Mouse (Mus musculus) heart, postnatal 25 days (tissue): ENCODE data around the gene Kbtbd13. TPM values are rescaled to one million over a fixed set of nuclear protein-coding genes. Genes with fewer than 3 reads are reported as not detected.

Source experiments
- DNase-seq: peaks from one replicate; pipeline ENCODE4 v3.0.0; 2022; ENCODE audit warnings: low spot score
- intact Hi-C: fragments of 180-260 bp; cut with DNase I; formaldehyde crosslinking; loops from one replicate; pipeline ENCODE4 v1.15.1; 2025
- total RNA-seq, 2 experiments: library from RNA; stranded (reverse); gene quantifications; 2 replicates each; pipeline ENCODE4 v1.2.3; 2021

The Kbtbd13 gene
- total RNA-seq, 2 experiments from 2014 or later: 2.6 to 3.1 TPM

DNA sequence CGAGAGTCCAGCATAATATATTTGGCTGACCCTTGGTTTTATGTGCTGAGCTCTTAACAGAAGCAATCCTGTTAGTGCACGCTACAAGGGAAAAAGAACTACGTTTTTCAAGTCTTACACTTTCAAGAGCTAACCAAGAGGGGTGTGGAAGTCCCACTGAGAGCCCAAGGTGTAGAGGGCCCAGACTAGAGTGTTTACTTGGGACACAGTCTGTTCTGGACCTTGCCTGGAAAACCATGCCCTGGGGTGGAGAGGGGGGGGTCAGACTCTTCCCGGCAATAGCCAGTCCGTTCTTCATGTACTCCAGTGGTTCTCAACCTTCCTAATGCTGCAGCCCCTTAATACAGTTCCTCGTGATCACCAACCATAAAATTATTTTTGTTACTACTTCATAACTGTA is 8.5 kb upstream of the Kbtbd13 start:
- no peak for DNase-seq
- intact Hi-C loops: no loop called here

DNA sequence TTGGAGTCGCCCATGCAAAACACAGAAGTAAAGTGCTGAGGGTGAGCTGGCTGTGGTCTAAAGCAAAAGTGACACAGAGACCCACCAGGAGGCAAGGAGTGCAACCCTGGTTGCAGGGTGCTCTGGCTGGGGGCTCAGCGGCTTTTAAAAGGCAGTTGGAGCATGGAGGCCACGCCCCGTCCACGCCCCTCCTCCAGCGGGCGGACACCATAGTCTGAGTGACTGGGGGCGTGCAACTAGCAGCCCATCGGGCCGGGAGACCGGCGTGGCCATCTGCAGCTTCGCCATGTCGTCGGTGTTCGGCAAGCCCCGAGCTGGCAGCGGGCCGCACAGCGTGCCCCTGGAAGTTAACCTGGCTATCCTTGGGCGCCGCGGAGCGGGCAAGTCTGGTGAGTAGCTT is 6.8 kb upstream of the Kbtbd13 start, which contains the start of gene Rasl12:
Gene Rasl12, plus strand, starts transcription at position 228 of the 400 bp plus-strand sequence.
- intact Hi-C loops: no loop called here
- peak; percentile 68 for DNase-seq

DNA sequence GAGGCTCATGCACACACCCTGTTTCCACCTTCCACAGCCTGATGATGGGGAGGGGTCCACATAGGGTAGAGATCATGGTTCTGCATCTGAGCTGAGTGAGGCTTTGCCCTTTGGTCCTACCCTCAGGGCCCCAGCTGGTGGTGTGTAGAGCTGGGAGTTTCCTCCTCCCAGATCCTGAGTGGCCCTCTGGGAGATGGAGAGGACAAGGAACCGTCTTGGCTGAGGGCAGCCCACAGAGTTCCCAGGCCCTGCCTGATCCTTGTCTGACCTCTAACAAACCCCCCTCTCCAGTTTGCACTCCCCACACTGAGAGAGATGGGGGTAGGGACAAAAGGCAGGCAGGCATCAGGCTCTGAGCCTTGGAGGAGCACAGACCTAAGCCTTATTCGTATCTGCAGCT is 2.9 kb upstream of the Kbtbd13 start:
- intact Hi-C loops: no loop called here
- DNase-seq: no peak

- intact Hi-C loops: loop anchor here (2.0 kb wide), 1 partner anchor 39 kb away; no protein-coding TSS in a partner anchor
- DNase-seq: no peak
Measured at GRCm38 (mm10) chr9:65393606-65394005, 2.2 kb upstream of the Kbtbd13 start.

- DNase-seq: no peak
- intact Hi-C loops: loop anchor here (2.0 kb wide), 1 partner anchor 40 kb away; no protein-coding TSS in a partner anchor
Measured at GRCm38 (mm10) chr9:65392638-65393364, 1.3 kb upstream of the Kbtbd13 start.

DNA sequence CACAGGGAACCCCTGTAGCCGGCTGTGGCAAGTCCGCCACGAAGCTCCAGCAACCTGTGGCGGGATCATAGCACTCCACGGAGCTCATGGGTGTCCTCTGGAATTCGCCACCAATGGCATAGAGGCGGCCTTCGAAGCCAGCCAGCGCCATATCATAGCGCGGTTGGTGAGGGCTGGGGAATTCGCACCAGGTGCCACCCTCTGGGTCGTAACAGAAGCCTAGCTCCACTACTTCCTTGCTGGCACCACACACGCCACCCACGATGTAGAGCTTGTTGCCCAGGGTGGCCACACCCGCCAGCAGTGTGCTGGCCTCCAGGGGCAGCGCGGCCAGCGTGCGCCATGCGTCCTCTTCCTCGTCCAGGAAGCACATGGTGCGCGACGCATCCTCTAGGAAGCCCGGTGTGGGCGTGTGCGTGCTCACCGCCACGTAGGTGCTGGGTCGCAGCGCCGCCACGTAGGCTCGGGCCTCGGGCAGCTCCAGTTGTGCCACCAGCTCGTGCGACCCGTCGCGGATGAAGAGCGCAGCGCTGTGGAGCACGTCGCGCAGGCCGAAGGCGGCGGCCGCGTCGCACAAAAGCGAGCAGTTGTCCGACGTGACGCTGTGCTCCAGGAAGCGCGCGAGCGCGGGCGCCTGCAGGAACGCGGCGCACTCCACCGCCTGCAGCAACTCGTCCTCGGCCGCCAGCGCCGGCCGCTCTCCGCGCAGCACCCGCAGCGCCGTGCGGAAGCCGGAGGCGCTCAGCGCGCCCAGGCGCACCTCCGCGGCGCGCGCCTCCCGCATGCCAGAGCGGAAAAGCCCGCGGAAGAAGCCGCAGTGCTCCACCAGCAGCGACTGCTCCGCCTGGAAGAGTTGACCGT is 470 bp downstream of the Kbtbd13 start:
- DNase-seq: no peak
- intact Hi-C loops: no loop called here

DNA sequence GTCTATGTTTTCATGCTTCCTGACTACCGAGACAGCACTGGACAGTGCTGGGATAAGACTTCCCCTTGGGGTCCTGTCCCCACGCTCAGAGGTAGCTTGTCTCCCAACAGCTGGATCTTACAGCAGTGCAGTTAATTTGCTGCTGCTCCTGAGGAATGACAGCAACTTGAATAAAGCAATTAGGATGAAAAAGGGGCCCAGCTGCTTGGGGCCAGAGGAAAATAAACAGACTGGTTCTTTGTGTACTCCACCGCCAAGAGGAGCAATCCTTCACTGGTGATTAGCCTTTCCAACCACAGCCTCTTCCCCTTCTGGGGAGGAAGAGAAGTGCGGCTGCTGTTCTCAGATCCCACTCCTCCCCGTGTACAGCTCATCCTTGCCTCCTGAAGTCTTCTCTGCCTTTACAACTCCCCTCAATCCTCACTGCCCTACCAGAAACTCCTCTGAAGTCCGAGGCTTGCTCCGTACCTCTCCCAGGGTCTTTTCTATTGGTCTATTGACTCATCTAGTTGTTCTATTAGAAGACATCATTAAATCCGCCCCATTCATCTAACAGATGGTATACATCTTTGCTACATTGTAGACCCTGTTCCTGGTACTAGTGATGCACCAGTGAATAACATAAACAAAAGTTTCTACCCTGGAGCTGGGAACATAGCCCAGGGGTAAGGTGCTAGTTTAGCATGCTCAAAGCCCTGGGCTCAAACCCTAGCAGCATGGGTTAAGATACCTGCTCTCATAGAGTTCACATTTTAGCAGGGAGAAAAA is 4.9 kb downstream of the Kbtbd13 start:
- no peak for DNase-seq
- intact Hi-C loops: no loop called here

- no peak for DNase-seq
- intact Hi-C loops: no loop called here
Measured at GRCm38 (mm10) chr9:65384276-65384675, 7.2 kb downstream of the Kbtbd13 start.

DNA sequence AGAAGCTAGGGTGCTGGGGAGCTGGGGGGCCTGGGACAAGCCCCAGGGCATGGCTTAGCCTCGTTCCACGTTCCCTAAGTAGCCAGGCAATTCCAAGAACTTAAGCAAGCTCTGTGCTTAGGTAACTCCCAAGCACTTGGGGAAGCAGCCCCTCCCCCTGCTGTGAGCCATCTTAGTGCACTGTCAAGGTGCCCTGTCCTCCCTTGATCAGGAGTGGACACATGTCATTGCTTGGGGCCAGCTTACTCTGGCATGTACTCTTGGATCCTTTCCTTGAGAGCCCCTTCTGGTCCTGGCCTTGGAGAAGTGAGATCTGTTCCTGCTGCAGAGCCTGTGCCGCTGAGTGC is 8.7 kb downstream of the Kbtbd13 start:
- no peak for DNase-seq
- intact Hi-C loops: no loop called here

- intact Hi-C loops: no loop called here
- no peak for DNase-seq
Measured at GRCm38 (mm10) chr9:65382031-65382750, 9.3 kb downstream of the Kbtbd13 start.

DNA sequence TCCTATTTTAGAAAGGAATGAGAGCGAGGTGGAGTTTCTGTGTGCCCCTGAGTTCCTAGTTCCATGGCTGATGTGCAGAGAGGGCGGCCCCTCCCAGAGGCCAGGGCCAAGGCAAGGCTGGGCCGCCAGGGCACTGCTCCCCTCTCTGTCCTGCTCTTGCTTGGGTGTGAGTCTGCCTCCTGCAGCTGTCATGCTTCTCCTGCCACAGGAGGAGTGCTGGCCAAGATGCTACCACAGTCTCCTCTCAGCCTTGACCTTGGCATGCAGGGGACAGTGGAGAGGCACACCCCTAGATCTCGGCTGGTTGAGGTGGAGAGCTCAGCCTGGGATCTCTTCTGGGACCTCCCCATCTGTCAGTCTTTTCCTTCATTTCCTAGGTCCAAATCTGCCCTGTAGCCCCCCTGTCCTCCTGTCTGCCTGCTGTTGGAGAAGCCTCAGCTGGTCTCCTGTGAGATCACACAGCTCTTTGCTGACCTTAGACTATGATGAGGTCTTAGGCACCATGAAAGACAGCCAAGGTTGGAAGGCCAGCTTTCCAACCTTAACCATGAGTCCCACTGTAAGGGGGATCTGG is 10.3 kb downstream of the Kbtbd13 start:
- no peak for DNase-seq
- intact Hi-C loops: no loop called here

GRCm38 (mm10) chr9:65375163-65375934 is 16.1 kb downstream of the Kbtbd13 start:
- no peak for DNase-seq
- intact Hi-C loops: no loop called here

- intact Hi-C loops: no loop called here
Measured at GRCm38 (mm10) chr9:65374468-65375162, 16.8 kb downstream of the Kbtbd13 start.

GRCm38 (mm10) chr9:65372449-65372848 is 19.0 kb downstream of the Kbtbd13 start:
- no peak for DNase-seq

More at GRCm38 (mm10) chr9:65374468-65375162, 16.8 kb downstream of the Kbtbd13 start:
- no peak for DNase-seq

DNA sequence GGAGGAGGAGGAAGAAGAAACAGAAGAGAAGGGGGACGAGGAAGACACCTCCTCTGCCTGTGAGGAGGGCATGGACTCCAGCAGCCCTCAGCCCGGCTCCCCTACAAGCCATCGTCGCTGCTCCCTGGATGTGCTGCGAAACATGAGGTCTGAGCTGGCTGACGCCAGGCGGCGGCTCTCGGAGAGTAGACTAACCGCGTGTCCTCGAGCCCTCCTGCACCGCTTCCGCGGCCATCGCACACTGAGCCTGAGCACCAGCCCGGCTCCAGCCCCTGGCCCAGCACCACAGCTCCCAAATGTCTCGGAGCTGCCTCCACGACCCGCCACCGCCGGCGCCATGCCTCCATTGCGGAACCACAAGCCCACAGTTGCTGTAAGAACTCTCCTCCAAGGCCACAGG is 19.7 kb downstream of the Kbtbd13 start:
- intact Hi-C loops: loop anchor here (1.0 kb wide), 1 partner anchor 61 kb away; no protein-coding TSS in a partner anchor
- DNase-seq: no peak

More at GRCm38 (mm10) chr9:65372449-65372848, 19.0 kb downstream of the Kbtbd13 start:
- intact Hi-C loops: loop anchor here (1.0 kb wide), 1 partner anchor 60 kb away; no protein-coding TSS in a partner anchor

GRCm38 (mm10) chr9:65365721-65366120 is 25.7 kb downstream of the Kbtbd13 start:
- DNase-seq: no peak
- intact Hi-C loops: no loop called here

DNA sequence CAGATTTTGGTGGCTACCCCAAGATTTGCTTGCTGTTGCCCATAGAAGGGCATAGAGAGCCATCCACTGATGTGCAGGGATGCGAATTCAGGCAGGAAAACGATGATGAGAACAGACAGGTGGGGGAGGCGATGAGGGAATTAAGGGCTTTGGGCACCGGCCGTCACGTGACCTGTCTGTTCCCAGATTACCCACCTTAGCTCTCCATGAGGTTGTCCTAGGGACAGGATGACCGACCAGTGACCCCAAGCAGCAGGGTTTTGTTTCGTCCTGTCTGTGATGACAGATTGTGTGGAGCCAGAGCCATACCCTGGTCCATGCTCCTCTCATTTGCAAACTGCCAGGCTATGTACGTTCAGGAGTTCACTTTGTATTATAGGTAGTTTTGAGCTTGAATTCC is 27.8 kb downstream of the Kbtbd13 start:
- DNase-seq: no peak
- intact Hi-C loops: no loop called here
